Mouse (Mus musculus): ENCODE results near the gene Esyt2.

DNA sequence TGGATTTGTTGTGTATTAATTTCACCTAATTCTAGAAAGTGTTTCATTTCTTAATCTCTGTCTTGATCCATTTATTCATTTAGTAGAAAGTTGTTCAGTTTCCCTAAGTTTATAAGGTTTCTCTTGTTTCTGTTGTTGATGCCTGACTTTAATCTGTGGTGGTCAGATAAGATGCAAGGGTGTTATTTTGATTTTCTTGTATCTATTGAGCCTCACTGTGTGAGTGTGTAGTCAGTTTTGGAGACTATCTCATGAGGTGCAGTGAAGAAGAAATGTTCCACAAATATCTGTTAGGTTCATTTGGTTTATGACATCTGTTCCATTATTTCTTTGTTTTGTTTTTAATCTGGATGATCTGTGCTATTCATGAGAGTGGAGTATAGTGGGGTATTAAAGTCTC is 21.2 kb downstream of the Esyt2 start:
- TF ChIP-seq CTCF (IDR thresholded peaks at IDR 0.05; ENCODE audit: low read depth, low read length) (no peak), POLR2A (IDR thresholded peaks at IDR 0.05; ENCODE audit: borderline replicate concordance, low read depth, low read length) (no peak)

Measured in bone marrow macrophage, adult 2 months (primary cell).